Mouse (Mus musculus) embryonic stem cell, embryonic (primary cell): ENCODE data around the gene Cemip2.

Experiments
- CTCF ChIA-PET, 4 experiments: fragments of 300-600 bp in 2 of 4; fragments of 350-600 bp in 2 of 4; sonication (Branson Sonifier 250); formaldehyde crosslinking; loops; one replicate each; lab custom pipeline; 2022; ENCODE audit warnings: inconsistent platforms in 2 of 4; lab: Charles Lee
- POLR2A ChIA-PET, 4 experiments: fragments of 300-600 bp in 2 of 4; fragments of 350-600 bp in 2 of 4; sonication (Branson Sonifier 250); formaldehyde crosslinking; loops; one replicate each; lab custom pipeline; 2022; ENCODE audit warnings: antibody characterized with exemption in 4 of 4, inconsistent platforms in 1 of 4; lab: Charles Lee

Gene Cemip2

DNA sequence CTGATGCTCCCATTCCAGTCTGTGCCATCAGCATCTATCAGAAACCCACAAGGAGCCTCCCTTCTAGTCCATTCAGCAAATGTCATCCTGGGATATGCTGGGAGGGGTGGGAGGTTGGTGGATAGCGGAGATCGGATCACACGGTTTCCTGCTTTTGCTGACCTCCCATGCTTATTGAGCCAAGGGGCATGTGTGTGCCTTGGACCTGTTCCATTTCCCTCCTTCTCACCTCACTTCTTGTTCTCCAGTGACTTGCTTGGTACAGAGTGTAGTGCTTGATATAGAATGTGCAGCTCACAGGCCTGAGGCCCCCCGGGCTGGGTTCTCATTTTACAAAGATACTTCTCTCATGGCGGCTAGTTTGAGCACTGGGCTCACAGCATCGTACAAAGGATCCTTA, 43.7 kb downstream of the Cemip2 start:
- POLR2A ChIA-PET, result interaction anchor here in 2 of 4 experiments (0.6 to 1.3 kb wide), 2 partner anchors 20 to 29 kb away, joined by 3 to 10 read pairs; no protein-coding TSS in a partner anchor

DNA sequence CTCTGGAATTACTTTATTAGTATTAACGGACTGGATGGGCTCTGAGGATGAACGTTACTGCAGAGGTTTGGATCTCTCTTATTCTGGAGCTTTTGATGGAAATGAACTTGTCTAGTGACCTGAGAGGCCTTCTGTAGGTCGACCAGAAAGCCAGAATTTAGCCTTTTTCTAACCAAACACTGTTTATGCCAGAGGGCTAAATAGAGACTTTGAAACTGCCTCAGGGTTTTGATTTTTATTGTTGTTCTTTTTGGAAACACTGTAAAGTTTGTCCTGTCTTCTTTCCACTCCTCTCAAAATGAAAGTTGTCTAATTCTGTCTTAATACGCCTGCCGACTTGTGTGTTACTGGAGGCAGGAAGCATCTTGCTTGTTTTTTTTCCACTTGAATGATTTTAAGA, 46.0 kb downstream of the Cemip2 start:
- POLR2A ChIA-PET, result no interaction called here

More for the DNA sequence above, 43.7 kb downstream of the Cemip2 start:
- CTCF ChIA-PET, result no interaction called here

DNA sequence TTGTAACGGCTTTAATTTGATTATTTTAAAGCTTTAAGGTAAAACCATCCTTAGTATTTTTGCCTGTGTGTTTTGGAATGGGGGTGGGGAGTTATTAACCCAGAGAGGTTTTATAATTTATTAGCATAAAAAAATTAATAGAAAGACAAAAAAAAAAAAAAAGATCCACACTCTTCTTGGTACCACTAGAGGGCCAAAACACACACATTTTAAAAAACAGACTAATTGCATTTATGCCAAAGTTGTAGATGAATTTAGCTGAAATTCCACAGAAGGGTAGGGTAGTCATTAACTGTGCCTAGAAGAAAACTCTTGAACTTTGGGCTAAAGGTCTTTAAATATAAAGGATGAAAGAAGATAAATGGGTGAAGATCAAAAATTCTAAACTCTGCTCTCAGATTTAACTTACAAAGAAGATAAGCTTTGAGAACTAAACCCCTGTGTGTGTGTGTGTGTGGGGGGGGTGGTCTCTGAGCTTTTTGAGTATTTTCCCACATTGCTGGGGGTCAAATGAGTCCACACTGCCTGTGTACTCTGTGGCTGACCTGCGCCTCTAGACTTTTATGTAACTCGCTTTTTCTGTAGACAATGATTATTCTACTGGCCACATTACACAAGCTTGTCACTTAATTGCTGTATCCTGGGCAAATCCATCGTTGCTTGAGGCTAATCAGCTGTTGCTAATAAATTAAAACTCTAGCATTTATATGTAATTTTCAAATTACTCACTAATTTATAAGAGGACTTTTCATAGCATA, 47.2 kb downstream of the Cemip2 start:
- CTCF ChIA-PET, result interaction anchor here in 2 of 4 experiments (0.6 to 1.1 kb wide), 3 partner anchors 17 to 467 kb away, joined by 3 to 5 read pairs (median 3); partner anchors contain the start of gene Cemip2 (in 1 of the 2)
- POLR2A ChIA-PET, result interaction anchor here in 3 of 4 experiments (0.8 kb wide), 3 partner anchors 33 to 151 kb away, joined by 3 to 4 read pairs (median 3); partner anchors contain the start of gene Cemip2 (in 1 of the 3)

More for the DNA sequence above, 46.0 kb downstream of the Cemip2 start:
- CTCF ChIA-PET, result no interaction called here

DNA sequence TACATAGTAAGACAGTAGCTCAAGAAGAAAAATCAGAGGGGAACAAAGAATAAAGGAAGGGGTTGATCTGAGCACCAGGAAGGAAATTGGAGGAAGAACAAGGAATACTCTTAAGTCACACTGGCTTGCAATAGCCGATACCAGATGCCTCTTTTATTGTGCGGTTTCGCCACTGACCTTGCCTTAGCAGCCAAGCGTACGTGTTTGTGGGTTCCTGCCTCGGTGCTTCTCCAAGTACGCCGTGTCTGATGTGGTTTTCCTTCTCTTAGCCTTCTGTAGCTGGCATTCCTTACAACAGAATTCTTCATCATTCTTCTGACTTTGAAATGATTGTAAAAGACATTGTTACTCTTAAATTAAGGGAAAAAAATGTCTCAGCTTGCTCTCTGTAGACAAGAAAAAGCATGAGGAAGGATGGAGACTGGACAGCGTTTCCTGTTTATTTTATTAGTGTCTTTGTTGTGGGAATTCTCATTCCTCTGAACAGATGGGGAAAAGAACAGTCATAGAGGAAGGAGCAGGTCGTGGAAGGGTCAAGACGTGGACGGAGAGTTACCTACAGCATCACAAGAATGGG, 55.4 kb downstream of the Cemip2 start:
- CTCF ChIA-PET, result interaction anchor here in 1 of 4 experiments (0.6 kb wide), 1 partner anchor 166 kb away, joined by 3 read pairs; no protein-coding TSS in a partner anchor
- POLR2A ChIA-PET, result no interaction called here

DNA sequence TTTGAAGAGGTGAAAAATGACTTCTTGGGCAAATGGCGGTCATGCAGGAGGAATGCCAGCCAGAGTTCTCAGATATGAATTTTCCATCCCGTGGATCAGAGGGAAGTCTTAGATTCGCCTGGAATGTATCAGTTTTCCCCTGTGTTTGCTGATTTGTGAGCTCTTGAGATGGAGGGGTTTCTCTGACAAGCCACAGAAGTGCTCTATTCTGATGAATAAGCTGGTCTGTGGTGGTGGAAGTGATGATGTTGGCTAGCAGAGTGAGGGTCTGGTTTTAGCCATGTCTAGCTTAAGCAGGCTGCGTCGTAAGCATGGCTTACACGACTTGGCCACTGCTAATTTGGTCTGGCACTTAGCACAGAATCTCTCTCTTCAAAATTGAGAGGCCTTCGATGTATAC, 56.8 kb downstream of the Cemip2 start:
- ChIA-PET POLR2A (no interaction called here), CTCF (no interaction called here)

DNA sequence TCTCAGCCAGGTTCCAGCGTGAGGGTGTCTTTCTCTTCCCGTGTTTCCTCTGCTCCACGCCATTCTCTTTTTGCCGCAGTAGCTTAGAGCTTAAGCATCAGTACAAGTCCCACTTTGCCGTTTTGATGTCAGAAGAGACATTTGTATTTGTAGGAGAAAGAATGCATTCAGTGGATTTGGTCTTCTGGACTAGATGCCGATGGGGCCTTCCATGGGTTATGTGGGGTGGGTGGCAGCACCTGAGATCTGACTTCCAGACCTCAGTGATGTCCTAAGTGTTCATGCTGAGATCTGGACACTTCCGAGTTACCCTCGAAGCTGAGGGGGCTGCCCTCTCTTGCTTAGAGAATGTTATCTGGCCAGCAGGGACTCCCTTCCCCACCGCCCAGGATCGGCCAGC, 72.6 kb downstream of the Cemip2 start:
- CTCF ChIA-PET, result no interaction called here
- POLR2A ChIA-PET, result no interaction called here

DNA sequence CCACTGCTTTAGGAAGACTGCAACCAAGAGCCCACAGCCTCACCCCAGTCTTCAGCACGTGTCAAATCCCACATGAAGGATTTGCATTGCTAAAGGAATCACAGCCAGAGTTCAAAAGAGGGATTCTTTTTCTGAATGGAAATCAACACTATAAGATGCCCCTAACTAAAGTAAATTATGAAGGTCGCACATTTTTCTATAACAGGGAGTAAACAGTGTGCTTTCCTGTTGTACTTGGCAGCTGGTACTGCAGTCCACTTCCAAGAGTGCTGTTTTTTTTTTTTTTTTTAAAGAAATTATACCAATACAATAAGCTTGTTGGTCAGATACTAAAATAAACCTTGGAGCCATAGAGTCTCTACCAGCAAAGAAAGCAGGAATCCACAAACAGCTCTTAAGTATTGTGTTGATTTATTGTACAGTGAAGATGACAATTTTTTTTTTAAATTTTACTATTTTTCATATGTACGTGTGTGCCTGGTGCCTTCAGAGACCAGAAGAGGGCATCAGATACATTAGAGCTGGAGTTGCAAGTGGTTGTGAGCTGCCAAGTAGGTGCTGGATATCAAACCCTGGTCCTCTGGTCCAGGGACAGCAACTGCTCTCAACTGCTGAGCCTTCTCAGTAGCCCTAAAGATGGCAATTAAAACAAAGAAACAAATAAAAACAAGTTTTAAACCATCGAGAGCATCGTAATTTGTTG, 76.5 kb downstream of the Cemip2 start:
- POLR2A ChIA-PET, result interaction anchor here in 1 of 4 experiments (0.7 kb wide), 1 partner anchor 447 kb away, joined by 3 read pairs; no protein-coding TSS in a partner anchor
- CTCF ChIA-PET, result interaction anchor here in 2 of 4 experiments (0.7 kb wide), 2 partner anchors 77 to 379 kb away, joined by 3 to 4 read pairs; partner anchors contain the start of gene Cemip2 (in 1 of the 2)

DNA sequence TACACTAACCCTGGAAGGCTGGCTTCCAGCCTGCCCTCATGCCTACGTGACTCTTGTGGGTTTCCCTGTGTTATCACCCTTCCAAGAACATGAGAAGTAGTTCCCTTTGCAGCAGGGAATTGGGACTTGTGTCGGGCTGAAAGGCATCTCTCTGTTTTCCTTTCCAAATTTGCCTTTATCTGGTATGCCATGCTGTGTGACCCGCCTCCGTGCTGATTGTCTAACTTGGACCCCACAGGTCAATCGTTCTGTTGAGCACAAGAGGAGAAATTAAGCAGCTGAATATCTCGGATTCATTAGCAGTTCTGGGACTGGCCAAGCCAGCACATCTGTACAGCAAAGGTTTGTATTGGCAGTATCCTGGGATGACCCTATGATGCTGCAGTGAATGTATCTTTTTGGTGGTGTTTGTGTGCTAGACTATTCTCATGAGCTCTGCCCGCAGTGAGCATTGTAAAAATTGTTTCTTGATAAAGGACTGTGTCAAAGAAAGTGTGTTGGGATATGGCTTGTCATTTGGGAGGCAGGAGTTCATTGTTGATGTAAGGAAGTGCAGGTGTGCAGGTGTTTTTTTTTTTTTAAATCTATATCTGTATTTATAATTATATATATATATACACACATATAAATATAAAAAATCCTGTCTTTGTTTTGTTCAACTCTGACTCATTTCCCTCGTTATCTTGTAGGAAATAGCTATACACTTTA, 77.4 kb downstream of the Cemip2 start:
- ChIA-PET CTCF (no interaction called here), POLR2A (interaction anchor here in 3 of 4 experiments (0.7 to 1.0 kb wide), 3 partner anchors 70 to 802 kb away, joined by 3 to 4 read pairs (median 3); no protein-coding TSS in a partner anchor)

DNA sequence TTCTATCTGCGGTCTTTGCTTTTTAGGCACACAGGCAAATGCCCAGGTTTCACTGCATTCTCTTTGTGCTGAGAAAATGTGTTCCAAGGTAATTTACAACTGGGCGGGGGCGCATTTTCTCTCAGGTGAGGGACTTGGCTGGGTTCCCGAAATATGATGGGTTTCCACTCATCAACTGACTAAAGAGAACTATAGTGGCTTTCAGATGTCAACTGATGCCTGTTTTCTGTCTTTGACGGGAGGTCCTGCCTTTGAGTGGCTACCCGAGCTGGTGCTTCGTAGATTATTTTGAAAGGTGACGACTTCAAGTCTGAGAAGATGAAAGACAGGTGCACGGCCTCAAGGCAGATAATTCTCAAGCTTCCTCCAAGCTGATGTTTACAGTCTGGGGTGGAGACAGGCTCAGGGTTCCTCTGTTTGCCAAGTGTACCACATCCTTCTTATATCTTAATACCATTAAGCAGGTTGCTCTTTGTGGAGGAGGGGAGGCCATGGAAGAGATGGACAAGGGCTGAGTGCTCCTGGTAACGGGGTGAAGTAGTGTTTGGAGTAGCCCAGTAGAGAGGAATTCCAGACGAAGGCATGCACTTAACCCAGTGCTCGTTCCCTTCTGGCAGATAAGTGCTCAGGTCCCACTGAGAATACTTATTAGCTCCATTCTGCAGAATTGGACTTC, 80.8 kb downstream of the Cemip2 start:
- ChIA-PET POLR2A (interaction anchor here in 2 of 4 experiments (1.0 to 1.5 kb wide), 3 partner anchors 13 to 57 kb away, joined by 3 to 4 read pairs (median 3); no protein-coding TSS in a partner anchor), CTCF (no interaction called here)

DNA sequence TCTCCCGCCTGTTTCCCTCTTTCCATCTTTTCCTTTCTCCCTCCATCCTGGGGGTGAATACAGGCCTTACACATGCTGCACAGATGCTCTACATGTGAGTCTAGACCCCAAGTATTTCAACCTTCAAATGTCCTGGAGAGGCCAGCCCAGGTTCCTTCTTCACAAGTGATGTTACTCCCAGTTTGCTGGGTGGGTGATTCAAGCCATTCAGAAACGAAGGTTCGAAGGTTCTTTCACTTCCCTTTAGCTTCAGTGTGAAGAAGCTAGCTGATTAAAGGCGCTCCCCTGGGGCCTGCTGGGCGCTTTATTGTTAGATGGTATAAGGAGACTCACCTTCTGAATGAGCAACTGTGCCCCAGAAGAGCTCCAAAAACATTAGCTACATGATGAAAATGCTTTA, 82.0 kb downstream of the Cemip2 start:
- CTCF ChIA-PET, result interaction anchor here in 1 of 4 experiments (0.6 kb wide), 1 partner anchor 10 kb away, joined by 3 read pairs; no protein-coding TSS in a partner anchor
- POLR2A ChIA-PET, result interaction anchor here in 1 of 4 experiments (1.1 kb wide), 1 partner anchor 20 kb away, joined by 3 read pairs; no protein-coding TSS in a partner anchor

DNA sequence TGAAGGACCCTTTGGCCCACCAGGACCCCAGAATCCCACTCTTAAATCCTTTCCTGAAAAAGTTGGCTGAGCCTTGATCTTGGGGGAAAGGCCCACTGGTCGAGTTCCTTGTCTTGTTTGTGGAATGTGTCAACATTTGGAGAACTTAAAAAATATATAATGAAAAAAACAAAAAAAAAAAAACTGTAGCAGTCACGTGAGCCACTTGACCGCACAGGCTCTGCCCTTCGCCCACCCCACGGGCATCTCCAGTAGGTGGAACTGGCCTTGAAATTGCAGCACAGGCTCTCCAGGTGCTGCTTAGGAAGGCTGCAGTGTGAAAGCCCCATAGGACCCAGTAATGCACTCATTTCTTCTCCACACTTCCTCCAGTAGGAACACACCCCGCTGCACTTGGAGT, 82.8 kb downstream of the Cemip2 start:
- ChIA-PET POLR2A (interaction anchor here in 1 of 4 experiments (1.1 to 3.1 kb wide), 2 partner anchors 12 to 19 kb away, joined by 3 to 12 read pairs; no protein-coding TSS in a partner anchor), CTCF (interaction anchor here in 1 of 4 experiments (0.6 kb wide), 1 partner anchor 11 kb away, joined by 3 read pairs; no protein-coding TSS in a partner anchor)

DNA sequence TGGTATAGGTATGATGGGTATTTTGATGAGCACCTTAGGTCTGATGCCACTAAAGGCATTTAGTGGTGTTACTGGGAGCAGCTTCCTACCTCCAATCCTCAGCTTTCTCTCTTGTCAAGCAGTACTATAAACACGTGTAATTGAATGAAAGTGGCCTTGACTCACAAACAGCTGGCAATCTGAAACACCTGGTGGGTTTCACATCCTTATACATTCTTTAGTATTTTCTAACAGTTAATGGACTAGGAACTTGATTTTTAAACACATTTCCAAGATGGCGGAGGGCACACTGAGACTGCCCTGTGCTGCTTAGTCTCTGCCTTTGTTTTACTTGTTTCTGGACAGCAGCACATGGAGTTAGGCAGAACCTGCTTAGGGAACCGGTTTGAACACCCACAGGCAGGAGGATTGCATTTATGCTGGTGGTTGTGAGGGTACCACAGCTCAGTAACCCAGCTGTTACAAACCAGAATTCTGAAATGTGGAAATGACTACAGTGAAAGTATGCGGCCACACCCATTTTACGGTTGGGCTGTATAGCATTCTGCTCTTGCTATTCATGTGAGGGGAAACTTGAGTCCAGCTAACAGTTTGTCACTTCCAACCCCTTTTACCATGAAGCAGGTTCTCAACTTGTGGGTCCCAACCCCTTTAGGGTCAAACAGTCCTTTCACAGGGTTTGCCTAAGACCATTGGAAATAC, 84.3 kb downstream of the Cemip2 start:
- POLR2A ChIA-PET, result interaction anchor here in 3 of 4 experiments (0.6 to 3.1 kb wide), 6 partner anchors 10 to 85 kb away, joined by 3 to 12 read pairs (median 4); partner anchors contain the start of gene Cemip2 (in 2 of the 3)
- CTCF ChIA-PET, result no interaction called here

DNA sequence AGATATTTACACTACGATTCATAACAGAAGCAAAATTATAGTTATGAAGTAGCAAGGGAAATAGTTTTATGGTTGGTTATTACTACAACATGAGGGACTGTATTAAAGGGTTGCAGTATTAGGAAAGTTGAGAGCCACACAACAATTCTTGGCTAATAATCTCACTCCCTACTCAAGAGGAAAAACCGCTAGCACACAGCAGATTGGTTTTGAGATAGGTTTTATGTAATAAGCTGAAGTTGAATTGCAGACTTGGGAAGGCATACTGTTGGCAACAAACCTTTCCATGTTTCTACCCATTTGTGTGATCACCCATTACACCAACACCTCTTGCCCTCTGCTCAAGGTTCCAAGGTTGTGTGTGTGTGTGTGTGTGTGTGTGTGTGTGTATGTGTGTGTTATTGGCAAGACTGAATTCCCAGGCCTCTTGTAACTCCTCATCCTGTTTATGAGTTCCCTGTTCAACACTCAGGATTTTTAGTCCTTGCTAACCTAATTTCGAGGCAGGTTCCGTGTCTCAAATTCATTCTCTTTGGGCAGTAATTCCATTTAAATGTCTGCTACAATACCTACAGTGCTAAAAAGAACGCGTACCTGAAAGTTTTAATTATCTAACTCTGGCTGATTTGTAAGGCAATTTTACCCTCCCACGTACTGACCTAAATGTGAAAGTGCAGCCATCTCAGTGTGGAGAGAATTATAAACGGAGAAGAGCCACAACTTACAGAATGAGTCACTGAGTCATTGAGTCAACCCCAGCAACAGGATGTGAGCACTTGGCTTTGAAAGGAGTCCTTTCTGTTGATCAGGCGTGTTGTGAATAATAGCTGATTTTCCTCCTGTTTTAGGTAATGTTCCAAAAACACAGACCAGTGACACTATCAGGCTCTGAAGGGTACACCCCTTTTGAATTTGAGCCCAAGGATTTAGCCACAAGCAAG, 85.1 kb downstream of the Cemip2 start:
- POLR2A ChIA-PET, result interaction anchor here in 2 of 4 experiments (1.3 to 3.1 kb wide), 3 partner anchors 10 to 86 kb away, joined by 3 to 12 read pairs (median 4); partner anchors contain the start of gene Cemip2 (in 1 of the 2)
- CTCF ChIA-PET, result no interaction called here

DNA sequence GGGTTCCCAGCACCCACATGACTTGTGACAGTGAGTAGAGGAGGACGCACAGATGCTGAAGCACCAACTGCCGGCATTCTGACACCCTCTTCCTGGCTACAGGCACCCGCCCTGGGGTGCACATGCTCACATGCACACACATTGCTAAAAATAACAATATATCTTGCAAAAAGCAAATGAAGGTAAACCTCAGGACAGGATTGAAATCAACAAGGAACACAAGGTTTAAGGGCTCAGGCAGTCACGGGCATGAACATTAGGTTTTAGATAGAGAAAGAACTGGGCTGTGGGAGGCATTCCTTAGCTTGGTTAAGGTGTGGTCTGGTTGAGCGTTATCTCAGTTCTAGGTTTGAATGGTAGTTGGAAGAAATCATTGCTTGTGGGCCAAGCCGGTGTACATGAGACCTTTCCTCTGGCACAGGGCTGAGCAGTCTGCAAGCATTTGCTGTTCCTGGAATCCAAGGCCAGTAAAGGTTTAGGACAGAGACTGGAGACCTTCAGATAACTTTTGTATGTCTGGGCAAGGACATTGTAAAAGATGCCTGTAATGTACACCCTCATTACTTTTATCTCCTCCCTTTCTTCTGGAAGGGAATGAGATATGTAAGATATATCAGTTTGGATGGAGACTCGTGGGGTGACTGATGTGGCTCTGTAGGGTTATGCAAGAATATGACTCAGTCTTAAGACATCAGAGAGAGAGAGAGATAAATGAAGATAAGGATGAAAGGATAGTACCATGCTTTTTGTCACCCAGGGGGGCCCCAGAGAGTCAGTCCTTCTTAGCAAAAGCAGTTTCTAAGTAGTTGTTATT, 87.3 kb downstream of the Cemip2 start:
- ChIA-PET POLR2A (interaction anchor here in 1 of 4 experiments (1.2 to 1.3 kb wide), 2 partner anchors 38 to 87 kb away, joined by 3 read pairs; partner anchors contain the start of gene Cemip2), CTCF (no interaction called here)

DNA sequence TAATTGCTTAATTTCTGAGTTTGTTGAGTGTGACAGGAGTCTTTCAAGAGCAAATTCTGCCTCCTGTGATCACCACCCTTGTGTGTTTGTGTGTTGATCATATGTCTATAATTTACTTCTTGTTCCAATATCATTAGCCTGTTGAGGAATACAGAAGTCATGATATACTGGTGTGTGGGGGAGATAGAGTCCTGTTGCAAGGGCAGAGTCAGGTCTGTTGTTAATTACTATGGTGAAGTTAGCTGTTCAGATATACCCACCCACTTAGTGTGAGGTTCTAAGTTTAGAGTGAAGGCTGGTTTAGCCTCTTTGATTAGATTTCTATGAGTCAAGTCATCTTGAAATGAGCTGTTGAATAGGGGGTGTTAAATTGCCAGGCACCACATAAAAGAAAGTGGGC, 88.0 kb downstream of the Cemip2 start:
- ChIA-PET POLR2A (interaction anchor here in 1 of 4 experiments (0.8 kb wide), 1 partner anchor 14 kb away, joined by 3 read pairs; no protein-coding TSS in a partner anchor), CTCF (no interaction called here)
